Mouse (Mus musculus) gastrocnemius, postnatal 25 days (tissue): ENCODE data around the gene Slc9a5. TPM values are rescaled to one million over a fixed set of nuclear protein-coding genes. Genes with fewer than 3 reads are reported as not detected.

Experiments used
- DNase-seq: peaks from one replicate; pipeline ENCODE4 v3.0.0; 2022
- total RNA-seq, 2 experiments: library from RNA; stranded (reverse); gene quantifications; 1 replicate in 1 of 2; 2 replicates in 1 of 2; pipeline ENCODE4 v1.2.3; 2021

Gene Slc9a5
- total RNA-seq, 2 experiments from 2014 or later = 0.56 to 0.72 TPM

GRCm38 (mm10) chr8:105354549-105354948 is 5.9 kb downstream of the Slc9a5 start:
- no peak for DNase-seq

- no peak for DNase-seq
Measured at GRCm38 (mm10) chr8:105355179-105356024, 6.8 kb downstream of the Slc9a5 start.

GRCm38 (mm10) chr8:105356681-105357080 is 8.0 kb downstream of the Slc9a5 start:
- no peak for DNase-seq

DNA sequence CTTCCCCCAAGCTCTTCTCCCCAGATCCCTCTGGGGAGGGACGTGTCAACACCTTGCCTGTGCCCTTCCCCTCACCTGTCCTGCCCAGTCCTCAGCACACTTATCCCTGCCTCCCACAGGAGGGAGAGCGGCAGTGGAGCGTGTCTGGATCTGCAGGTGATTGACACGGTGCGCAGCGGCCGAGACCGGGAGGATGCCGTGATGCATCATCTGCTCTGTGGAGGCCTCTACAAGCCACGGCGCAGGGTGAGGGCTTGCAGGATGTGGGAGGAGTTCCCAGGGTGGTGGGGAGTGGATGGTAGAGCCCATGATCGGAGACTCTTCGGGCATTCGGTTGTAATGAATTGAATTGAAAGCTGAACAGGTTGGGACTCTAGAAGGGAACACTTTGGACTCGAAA is 10.6 kb downstream of the Slc9a5 start:
- no peak for DNase-seq

GRCm38 (mm10) chr8:105359646-105360045 is 11.0 kb downstream of the Slc9a5 start:
- no peak for DNase-seq

DNA sequence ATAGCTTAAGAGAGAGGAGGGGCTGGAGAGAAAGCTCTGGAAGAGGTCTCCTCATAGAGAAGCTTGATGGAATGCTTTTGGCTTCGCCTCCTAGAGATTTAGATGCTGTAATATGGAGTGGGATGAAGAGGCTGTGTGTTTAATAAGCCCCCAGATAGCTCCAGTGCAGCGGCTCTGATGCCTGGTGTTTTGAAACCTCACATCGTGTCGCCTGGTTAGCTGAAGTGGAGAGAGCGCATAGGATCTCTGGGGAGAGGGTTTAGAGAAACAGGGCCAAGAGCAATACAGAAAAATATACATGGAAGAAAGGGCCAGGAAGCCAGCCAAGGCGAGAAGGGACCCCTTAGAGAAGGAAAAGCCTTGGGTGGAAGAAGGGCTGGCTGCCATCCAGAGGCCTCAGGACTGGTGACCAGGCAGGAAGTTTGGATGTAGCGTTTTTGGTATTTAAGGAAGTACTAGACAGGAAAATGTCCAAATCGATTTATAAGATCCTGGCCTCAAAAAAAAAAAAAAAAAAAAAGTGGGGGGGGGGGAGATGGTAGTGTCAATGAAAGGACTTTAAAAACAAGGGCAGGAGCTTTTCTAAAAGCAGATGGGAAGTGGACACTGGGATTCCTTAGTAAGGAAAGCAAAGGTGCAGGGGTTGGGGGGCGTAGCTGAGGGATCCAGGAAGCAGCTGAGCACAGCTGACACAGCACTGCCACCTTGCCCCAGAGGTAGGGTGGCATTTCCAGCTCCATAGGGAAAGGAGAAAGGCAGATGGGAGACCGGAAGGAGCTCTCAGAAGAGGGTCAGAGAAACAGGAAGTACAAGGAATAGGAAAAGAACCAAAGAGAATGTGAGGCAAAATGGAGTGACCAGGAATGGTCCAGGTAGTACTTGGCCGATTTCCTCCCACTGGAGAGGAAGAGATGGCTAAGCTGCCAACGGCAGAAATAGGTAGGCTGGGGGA is 13.4 kb downstream of the Slc9a5 start:
- DNase-seq = no peak

GRCm38 (mm10) chr8:105367107-105367506 is 18.5 kb downstream of the Slc9a5 start:
- no peak for DNase-seq

- no peak for DNase-seq
Measured at GRCm38 (mm10) chr8:105372473-105372872, 23.8 kb downstream of the Slc9a5 start.

DNA sequence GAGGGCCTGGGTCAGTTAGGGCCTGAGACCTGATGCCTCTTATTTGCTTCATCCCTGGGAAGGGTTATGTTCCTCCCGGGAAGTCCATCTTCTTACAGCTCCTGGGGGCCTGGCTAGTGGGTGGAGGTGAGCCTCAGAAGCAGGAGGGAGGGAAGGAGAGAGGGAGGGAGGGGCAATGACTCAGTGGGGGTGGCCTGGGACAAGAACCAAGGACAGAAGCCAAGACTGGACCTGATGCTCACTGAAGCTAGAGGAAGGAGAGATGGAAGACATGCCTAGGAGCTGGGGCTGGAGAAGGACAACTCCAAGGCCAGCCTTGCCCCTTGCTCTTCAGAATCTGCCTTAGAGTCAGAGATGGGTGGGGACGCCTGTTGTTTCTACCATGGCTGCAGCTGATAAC is 24.4 kb downstream of the Slc9a5 start, which contains the start of gene Plekhg4:
Gene Plekhg4 (plus strand): TSS at position 243 of the 400 bp plus-strand sequence.
- no peak for DNase-seq

GRCm38 (mm10) chr8:105374513-105374966 is 25.9 kb downstream of the Slc9a5 start:
- no peak for DNase-seq

- no peak for DNase-seq
Measured at GRCm38 (mm10) chr8:105378673-105379072, 30.0 kb downstream of the Slc9a5 start.

GRCm38 (mm10) chr8:105380308-105380707 is 31.7 kb downstream of the Slc9a5 start:
- DNase-seq = no peak

DNA sequence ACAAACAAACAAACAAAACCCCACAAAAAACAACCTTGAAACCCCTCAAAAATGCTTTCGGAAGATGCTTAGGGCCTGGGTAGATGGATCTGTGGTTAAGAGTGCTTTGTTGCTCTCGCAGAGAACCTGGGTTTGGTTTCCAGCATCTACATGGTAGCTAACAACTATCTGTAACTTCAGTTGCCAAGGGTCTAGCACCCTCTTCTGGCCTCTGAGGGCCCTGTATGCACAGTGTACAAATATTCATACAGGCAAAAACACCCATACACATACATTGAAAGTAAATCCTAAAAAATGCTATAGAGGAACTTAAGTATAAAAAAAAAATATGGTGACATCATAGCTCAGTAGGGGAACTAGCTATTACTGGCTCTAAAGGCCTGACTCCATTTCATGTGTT is 35.4 kb downstream of the Slc9a5 start:
- DNase-seq = no peak

DNA sequence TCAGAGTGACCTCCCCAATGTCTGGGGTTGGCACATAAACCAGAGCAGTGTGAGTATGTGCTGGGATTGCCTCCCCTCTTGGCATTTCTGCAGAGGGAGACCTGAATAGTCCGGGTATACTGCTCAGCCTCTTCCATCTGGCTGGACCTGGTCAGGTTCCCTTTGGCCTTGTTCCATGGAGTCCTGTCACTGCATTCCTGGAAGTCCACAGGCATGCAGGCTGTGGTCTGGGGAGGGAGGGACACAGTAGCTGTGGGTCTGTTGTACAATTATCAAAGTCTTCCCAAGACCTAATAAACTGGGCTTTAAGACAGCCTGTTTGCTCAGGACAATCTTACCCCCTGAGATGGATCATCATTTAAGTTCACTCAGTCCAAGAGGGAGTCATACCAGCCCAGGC is 38.5 kb downstream of the Slc9a5 start:
- DNase-seq = no peak

DNA sequence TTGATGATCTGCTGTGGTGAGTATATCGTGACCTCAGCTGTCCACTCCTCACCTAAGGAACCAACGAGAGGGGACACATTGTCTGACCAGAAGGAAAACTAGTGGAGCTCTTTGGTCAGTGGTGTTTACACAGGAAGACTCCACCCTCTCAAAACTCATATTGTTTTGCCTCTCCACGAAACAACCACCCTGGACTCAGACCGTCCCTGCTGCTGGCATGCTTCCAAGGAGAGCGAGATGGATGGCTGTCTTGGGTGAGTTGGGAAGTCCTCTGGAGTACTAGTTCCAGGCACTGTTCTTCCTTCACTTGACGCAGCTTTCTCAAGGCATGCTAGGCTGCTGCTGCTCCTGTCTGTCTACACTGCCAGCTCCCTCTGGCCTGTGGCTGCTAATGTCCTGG is 40.5 kb downstream of the Slc9a5 start:
- peak; percentile 50 for DNase-seq

- no peak for DNase-seq
Measured at GRCm38 (mm10) chr8:105393089-105393787, 44.6 kb downstream of the Slc9a5 start.

DNA sequence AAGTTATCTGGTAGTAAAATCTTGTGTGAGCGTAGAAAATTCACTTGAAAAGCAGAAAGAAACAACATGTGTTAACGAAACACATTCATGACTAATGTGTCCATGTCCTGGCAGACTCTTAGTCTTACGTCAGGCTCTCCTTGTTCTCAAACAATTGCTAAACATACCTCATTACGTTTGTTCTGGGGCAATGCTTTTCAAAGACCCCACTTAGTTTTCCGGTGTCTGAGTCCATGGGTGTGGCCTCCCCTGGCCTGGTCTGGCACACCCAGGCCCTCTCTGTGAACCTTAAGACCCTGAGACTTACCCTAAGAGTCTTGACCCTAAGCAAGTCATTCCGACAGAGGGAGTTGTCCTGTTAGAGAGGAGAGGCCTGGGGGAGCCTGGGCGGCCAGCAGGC is 45.3 kb downstream of the Slc9a5 start:
- no peak for DNase-seq

GRCm38 (mm10) chr8:105397747-105398146 is 49.1 kb downstream of the Slc9a5 start:
- DNase-seq = no peak

GRCm38 (mm10) chr8:105400016-105400415 is 51.4 kb downstream of the Slc9a5 start:
- no peak for DNase-seq

DNA sequence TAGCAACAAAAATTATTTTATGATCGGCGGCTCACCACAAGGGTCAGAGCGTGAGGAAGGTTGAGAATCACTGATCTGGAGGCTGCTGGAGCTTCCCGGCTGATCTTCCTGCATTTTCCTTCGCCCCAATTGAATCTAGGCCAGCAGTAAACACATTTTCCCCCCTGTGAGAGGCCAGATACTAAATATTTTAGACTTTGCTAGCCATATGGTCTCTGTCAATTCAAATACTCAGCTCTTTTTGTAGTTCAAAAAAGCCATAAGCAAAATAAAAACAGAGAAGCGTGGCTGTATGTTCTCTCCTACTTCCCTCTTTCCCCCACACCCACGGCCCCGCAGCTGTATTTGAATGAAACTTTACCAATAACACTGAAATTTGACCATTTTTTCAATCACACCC is 54.8 kb downstream of the Slc9a5 start:
- DNase-seq = no peak

GRCm38 (mm10) chr8:105404496-105404895 is 55.9 kb downstream of the Slc9a5 start:
- no peak for DNase-seq

- no peak for DNase-seq
Measured at GRCm38 (mm10) chr8:105406416-105406815, 57.8 kb downstream of the Slc9a5 start.
